Mouse (Mus musculus) intestine, embryonic 14.5 days (tissue): ENCODE results near the gene Prdx5. TPM values are rescaled to one million over a fixed set of nuclear protein-coding genes. Genes with fewer than 3 reads are reported as not detected.
"Not testable (repeated sequence)": the region's sequence is repeated elsewhere in the genome, so short reads cannot be mapped to it uniquely, and the experiment has no call there.

ENCODE experiments used
- ATAC-seq: fragments of 200-750 bp; cut with Nextera tagmentation; replicated peaks from 2 replicates; pipeline ENCODE4 v1.8.0; 2017; ENCODE audit warnings: low read depth, moderate number of reproducible peaks, moderate TSS enrichment, moderate library complexity; ENCODE audit not compliant: low FRiP score, low TSS enrichment
- DNase-seq: peaks from one replicate; pipeline ENCODE4 v3.0.0-alpha.2; 2018; ENCODE audit warnings: low spot score
- H3K27ac ChIP-seq: fragments of 300-500 bp; sonication (generic); 2 replicates; pipeline ENCODE4 v1.5.1; 2014; ENCODE audit warnings: low read depth, mild to moderate bottlenecking, control low read depth
- H3K27me3 ChIP-seq: fragments of 300-500 bp; sonication (generic); replicated peaks from 2 replicates; pipeline ENCODE4 v1.6.1; 2014; ENCODE audit warnings: low read length, control low read depth; ENCODE audit not compliant: control insufficient read depth, insufficient read depth
- H3K36me3 ChIP-seq: fragments of 300-500 bp; sonication (generic); 2 replicates; pipeline ENCODE4 v1.6.1; 2014; ENCODE audit warnings: low read length, control low read depth; ENCODE audit not compliant: control insufficient read depth, insufficient read depth
- H3K4me1 ChIP-seq: fragments of 300-500 bp; sonication (generic); replicated peaks from 2 replicates; pipeline ENCODE4 v1.6.1; 2014; ENCODE audit warnings: low read length, control low read depth, mixed read lengths; ENCODE audit not compliant: control insufficient read depth, insufficient read depth
- H3K4me2 ChIP-seq: fragments of 300-500 bp; sonication (generic); 2 replicates; pipeline ENCODE4 v1.6.1; 2014; ENCODE audit warnings: low read length
- H3K4me3 ChIP-seq: fragments of 300-500 bp; sonication (generic); 2 replicates; pipeline ENCODE4 v1.5.1; 2014; ENCODE audit warnings: low read depth, low read length, control low read depth, mixed read lengths
- H3K9ac ChIP-seq: fragments of 300-500 bp; sonication (generic); 2 replicates; pipeline ENCODE4 v1.6.1; 2014; ENCODE audit warnings: mild to moderate bottlenecking, low read length
- H3K9me3 ChIP-seq: fragments of 300-500 bp; sonication (generic); 2 replicates; pipeline ENCODE4 v1.6.1; 2016; ENCODE audit warnings: low read length, control low read depth; ENCODE audit not compliant: control insufficient read depth
- WGBS: fragments of 180-500 bp; shearing (Covaris S2); extraction: QIAGEN DNeasy Blood & Tissue Kit; methylation state at CpG from one replicate; pipeline ENCODE4 v1.1.7; 2014; 5-methylcytosine and 5-hydroxymethylcytosine counted together
- polyA plus RNA-seq: library from polyadenylated mRNA; unstranded; fragments of >200 nt; fragmentation: Nextera tagmentation; extraction: Ambion mirVana; gene quantifications from 2 replicates; pipeline ENCODE4 v1.2.1, GENCODE M21; 2014

Gene Prdx5
- polyA plus RNA-seq, 1 experiment from 2014 or later, result 139 TPM

- Histone ChIP-seq H3K9me3 (no peaks in the 10 kb centered on the region), H3K4me1 (peaks cover 18% of the 10 kb centered on the region), H3K9ac (no peak overlapping the region), H3K4me3 (no peak overlapping the region), H3K27me3 (no peaks in the 10 kb centered on the region), H3K27ac (no peak overlapping the region), H3K36me3 (peaks cover 35% of the 10 kb centered on the region), H3K4me2 (no peak overlapping the region)
- no peak for DNase-seq
- no peak for ATAC-seq
- 95% methylated on average over 8 of the region's 8 CpGs for WGBS
Observed at GRCm38 (mm10) chr19:6907094-6907493, 2.8 kb downstream of the Prdx5 start.

GRCm38 (mm10) chr19:6906199-6906598 lies 3.7 kb downstream of the Prdx5 start:
- no peak overlapping the region for H3K27ac ChIP-seq
- DNase-seq (no peak), ATAC-seq (no peak)
- WGBS, result 90% methylated on average over 3 of the region's 3 CpGs
- H3K9ac ChIP-seq, result no peak overlapping the region
- no peaks in the 10 kb centered on the region for H3K27me3 ChIP-seq
- H3K36me3 ChIP-seq, result peaks cover 26% of the 10 kb centered on the region
- no peak overlapping the region for H3K4me2 ChIP-seq
- H3K4me1 ChIP-seq, result peaks cover 17% of the 10 kb centered on the region
- H3K9me3 ChIP-seq, result no peaks in the 10 kb centered on the region
- H3K4me3 ChIP-seq, result no peak overlapping the region

GRCm38 (mm10) chr19:6905498-6906159 lies 4.3 kb downstream of the Prdx5 start:
- ATAC-seq (no peak), DNase-seq (no peak)
- H3K27me3 ChIP-seq, result no peaks in the 10 kb centered on the region
- H3K9me3 ChIP-seq, result no peaks in the 10 kb centered on the region
- H3K9ac ChIP-seq, result no peak overlapping the region
- no peak overlapping the region for H3K4me2 ChIP-seq
- 92% methylated on average over 11 of the region's 11 CpGs for WGBS
- peaks cover 23% of the 10 kb centered on the region for H3K36me3 ChIP-seq
- peaks cover 13% of the 10 kb centered on the region for H3K4me1 ChIP-seq
- no peak overlapping the region for H3K4me3 ChIP-seq
- no peak overlapping the region for H3K27ac ChIP-seq

GRCm38 (mm10) chr19:6904846-6905245 lies 5.1 kb downstream of the Prdx5 start:
- Histone ChIP-seq H3K27me3 (no peaks in the 10 kb centered on the region), H3K4me2 (no peak overlapping the region), H3K4me1 (peaks cover 13% of the 10 kb centered on the region), H3K27ac (no peak overlapping the region), H3K4me3 (no peak overlapping the region), H3K9me3 (0 out of 2 replicates have a peak, but pooled peaks cover 3% of the 10 kb centered on the region), H3K36me3 (peaks cover 23% of the 10 kb centered on the region), H3K9ac (no peak overlapping the region)
- 81% methylated on average over 2 of the region's 2 CpGs for WGBS
- ATAC-seq (no peak), DNase-seq (no peak)

- Histone ChIP-seq H3K4me2 (no peak overlapping the region), H3K27ac (no peak overlapping the region), H3K4me3 (no peak overlapping the region), H3K27me3 (no peaks in the 10 kb centered on the region), H3K9ac (no peak overlapping the region), H3K9me3 (0 out of 2 replicates have a peak, but pooled peaks cover 3% of the 10 kb centered on the region), H3K36me3 (peaks cover 23% of the 10 kb centered on the region), H3K4me1 (peaks cover 2% of the 10 kb centered on the region)
- WGBS, result 85% methylated on average over 1 of the region's 1 CpGs
- ATAC-seq (no peak), DNase-seq (no peak)
Observed at GRCm38 (mm10) chr19:6903031-6903430, 6.9 kb downstream of the Prdx5 start.

- H3K9ac ChIP-seq, result no peak overlapping the region
- no peak overlapping the region for H3K4me2 ChIP-seq
- DNase-seq, result no peak
- no peak overlapping the region for H3K27ac ChIP-seq
- H3K4me1 ChIP-seq, result no peaks in the 10 kb centered on the region
- ATAC-seq, result no peak
- no peaks in the 10 kb centered on the region for H3K36me3 ChIP-seq
- H3K27me3 ChIP-seq, result no peaks in the 10 kb centered on the region
- 0 out of 2 replicates have a peak, but pooled peaks cover 5% of the 10 kb centered on the region for H3K9me3 ChIP-seq
- no peak overlapping the region for H3K4me3 ChIP-seq
- 73% methylated on average over 4 of the region's 4 CpGs for WGBS
Observed at GRCm38 (mm10) chr19:6899641-6900040, 10.3 kb downstream of the Prdx5 start.

GRCm38 (mm10) chr19:6895608-6896305 lies 14.1 kb downstream of the Prdx5 start:
- not testable (repeated sequence) for H3K27me3 ChIP-seq, ATAC-seq

GRCm38 (mm10) chr19:6893731-6894451 lies 16.0 kb downstream of the Prdx5 start:
- no peak for DNase-seq
- Histone ChIP-seq H3K9ac (no peak overlapping the region), H3K27me3 (no peaks in the 10 kb centered on the region), H3K36me3 (no peaks in the 10 kb centered on the region), H3K27ac (no peak overlapping the region), H3K4me2 (no peak overlapping the region), H3K9me3 (0 out of 2 replicates have a peak, but pooled peaks cover 2% of the 10 kb centered on the region), H3K4me3 (no peak overlapping the region), H3K4me1 (no peaks in the 10 kb centered on the region)
- ATAC-seq, result no peak
- 92% methylated on average over 14 of the region's 14 CpGs for WGBS

More at GRCm38 (mm10) chr19:6895608-6896305, 14.1 kb downstream of the Prdx5 start:
- not testable (repeated sequence) for H3K4me2 ChIP-seq, H3K27ac ChIP-seq, DNase-seq, H3K36me3 ChIP-seq, H3K9ac ChIP-seq, H3K4me1 ChIP-seq, H3K4me3 ChIP-seq, H3K9me3 ChIP-seq
- 91% methylated on average over 18 of the region's 18 CpGs for WGBS
